Mouse (Mus musculus): ENCODE measurements around the gene Kremen2. TPM values are rescaled to one million over a fixed set of nuclear protein-coding genes. Genes with fewer than 3 reads are reported as not detected.

Gene Kremen2
- total RNA-seq, 2 experiments from 2014 or later, result 0.28 to 0.49 TPM

DNA sequence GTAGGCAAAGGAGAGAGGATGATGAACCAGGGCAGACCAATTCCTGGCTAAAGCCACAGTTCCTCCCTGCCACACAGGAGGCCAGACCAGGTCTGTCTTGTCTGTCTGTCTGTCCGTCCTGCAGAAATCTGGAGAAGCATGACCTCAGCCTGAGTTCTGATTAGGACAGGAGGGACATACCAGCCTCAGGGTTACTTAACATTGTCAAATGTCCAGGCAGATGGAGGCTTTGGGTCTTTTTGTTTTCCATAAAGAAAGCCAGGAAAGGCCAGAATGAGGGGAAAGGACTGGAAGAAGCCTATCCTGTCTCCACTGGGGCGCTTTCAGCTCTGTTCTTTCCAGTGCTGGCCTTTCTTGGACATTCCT lies 6.8 kb downstream of the Kremen2 start:
- no peak for DNase-seq (ENCODE audit: extremely low spot score in 1 of 2, low spot score in 1 of 2)

DNA sequence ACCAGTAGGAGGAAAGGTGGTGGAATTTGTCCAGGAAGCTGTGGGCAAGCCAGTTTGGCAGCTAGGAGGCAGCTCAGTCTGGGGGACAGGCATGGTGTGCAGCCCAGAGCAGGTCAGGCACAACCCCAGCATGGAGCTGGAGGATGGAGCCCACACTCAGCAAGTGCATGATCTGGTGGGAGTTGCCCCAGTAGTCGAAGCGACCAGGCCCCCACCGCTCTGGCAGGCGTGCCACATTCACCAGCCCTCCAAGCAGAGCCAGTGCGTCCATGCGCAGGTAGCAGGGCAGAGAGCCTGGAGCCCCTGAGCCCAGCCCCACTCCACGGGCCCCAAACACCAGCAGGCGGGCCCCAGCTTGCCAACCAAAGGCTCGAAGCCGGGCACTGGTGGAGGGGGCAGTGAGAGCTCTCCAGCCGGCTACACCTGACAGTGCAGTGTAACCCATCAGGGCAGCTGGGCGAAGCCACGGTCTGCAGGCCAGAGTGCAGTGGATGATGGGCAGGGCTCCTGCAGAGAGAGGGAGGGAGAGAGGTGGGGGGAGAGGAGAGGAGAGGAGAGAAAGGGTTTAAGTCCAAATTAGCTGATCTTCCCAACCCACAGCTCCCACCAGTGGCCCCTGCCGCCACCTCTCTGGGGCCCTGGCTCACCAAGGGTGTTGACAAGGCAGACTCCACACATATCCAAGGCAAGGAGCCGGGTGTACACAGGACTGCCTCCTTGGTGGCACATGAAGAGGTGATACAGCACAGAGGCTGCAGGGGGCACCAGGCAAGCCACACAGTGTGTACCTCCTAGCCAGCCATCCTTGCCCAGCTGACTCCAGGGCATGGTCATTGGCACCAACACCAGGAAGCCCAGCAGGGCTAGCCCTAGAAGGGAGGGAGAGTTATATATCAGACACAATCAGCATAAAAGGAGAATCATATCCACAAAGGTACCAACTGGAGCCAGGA lies 7.9 kb downstream of the Kremen2 start:
- DNase-seq (ENCODE audit: extremely low spot score in 1 of 2, low spot score in 1 of 2), result no peak

- DNase-seq (ENCODE audit: extremely low spot score in 1 of 2, low spot score in 1 of 2), result no peak
Measured at GRCm38 (mm10) chr17:23734341-23734740, 11.3 kb downstream of the Kremen2 start.

GRCm38 (mm10) chr17:23730441-23730840 lies 15.2 kb downstream of the Kremen2 start:
- no peak for DNase-seq (ENCODE audit: extremely low spot score in 1 of 2, low spot score in 1 of 2)

GRCm38 (mm10) chr17:23726758-23727142 lies 18.9 kb downstream of the Kremen2 start:
- no peak for DNase-seq (ENCODE audit: extremely low spot score in 1 of 2, low spot score in 1 of 2)

- peak; percentile 85 to 88 for DNase-seq (ENCODE audit: extremely low spot score in 1 of 2, low spot score in 1 of 2)
Measured at GRCm38 (mm10) chr17:23725999-23726757, 19.5 kb downstream of the Kremen2 start, which contains the start of gene Pkmyt1. Gene Pkmyt1 (plus strand): TSS chr17:23726336.

- no peak for DNase-seq (ENCODE audit: extremely low spot score in 1 of 2, low spot score in 1 of 2)
Measured at GRCm38 (mm10) chr17:23725477-23725876, 20.2 kb downstream of the Kremen2 start.

DNA sequence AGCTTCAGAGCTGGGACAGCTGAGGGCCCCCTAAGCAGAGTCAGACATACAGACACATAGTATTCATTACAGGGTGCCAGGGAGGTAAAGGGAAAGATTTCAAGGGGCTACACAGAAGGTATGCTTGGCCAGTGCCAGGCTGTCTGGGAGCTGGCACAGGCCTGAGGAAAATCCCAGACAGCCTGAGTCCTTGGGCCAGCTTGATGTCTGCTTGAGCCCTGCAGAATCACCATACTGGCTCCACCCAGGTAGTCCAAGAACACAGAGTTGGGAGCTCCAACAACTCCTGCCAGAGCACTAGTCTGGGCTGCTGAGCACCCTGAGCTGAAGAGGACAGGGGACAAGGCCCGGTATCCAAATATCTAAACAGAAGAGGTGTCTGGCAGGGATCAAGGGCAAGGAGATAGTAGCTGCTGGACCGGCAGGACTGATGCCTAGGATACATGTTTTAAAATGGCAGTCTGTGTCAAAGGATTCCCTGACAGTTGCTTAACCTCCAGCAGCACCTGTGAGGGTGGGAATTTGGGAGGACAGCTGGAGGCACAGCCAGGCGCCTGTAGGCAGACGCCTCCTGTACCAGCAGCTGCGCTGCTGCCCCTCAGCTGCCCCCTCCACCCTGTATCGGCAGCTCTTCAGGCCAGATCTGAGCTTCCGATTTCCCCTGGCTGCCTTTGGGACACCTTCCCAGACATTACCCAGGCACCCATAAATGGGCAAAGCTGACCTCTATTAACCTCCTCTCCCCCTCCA lies 23.1 kb downstream of the Kremen2 start, which contains the start of gene 1520401A03Rik:
Gene 1520401A03Rik, minus strand, starts transcription at position 408 of the 750 bp plus-strand sequence.
- DNase-seq (ENCODE audit: extremely low spot score in 1 of 2, low spot score in 1 of 2), result no peak

DNA sequence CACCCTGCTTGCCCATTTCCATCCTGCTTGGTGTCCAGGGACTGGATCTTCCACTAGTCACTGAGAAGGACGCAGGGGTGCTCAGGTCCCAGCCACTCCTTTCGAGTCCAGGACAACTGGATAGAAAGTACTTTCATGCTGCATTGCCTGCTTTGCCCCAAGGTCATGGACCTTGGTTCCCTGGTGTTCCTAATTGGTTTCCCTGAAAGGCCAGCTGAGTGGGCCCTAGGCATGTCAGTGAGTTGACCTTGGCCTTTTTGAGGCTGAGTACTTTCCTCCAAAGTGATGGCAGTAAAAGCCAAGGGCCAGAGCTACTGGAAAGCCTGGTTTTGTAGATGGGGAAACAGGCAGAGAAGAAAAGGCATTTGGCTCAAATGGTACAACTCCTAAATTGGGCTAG lies 23.7 kb downstream of the Kremen2 start:
- no peak for DNase-seq (ENCODE audit: extremely low spot score in 1 of 2, low spot score in 1 of 2)

DNA sequence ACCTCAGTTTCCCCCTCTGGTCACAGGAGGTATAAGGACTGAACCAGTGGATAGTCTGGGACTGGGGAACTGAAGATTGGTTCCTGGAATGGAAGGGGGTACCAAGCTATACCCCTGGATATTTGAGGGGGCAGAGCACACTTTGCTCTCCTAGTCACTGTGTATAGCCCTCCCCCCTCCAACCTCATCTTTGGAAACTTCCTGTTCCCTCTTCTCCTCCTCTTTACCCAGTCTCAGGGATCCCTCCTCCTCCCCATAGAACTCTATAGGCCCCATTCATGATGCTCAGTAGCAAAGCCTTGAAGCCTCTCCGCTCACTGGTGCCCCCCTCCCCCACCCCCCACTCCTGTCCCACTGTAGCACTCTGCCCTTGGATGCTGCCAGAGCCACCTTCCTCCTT lies 26.2 kb downstream of the Kremen2 start:
- no peak for DNase-seq (ENCODE audit: extremely low spot score in 1 of 2, low spot score in 1 of 2)

DNA sequence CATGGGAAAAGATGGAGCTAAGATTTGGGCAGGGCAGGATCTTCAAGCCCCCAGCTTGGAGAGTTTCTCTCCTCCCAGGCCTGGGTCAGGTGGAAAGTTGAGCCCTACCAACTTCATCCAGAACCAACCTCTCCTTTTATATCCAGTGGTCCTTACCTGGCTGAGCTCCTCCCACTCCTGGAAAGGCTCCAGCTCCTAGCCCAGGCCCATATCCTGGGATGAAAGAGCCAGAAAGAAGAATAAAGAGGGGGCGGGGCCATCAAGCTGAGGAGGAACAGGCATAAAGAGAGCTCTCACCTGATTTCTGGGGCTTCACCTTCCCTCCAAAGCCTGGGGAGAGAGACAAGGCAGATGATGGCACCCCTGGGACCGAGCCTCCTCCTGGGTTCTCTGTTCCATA lies 28.6 kb downstream of the Kremen2 start:
- no peak for DNase-seq (ENCODE audit: extremely low spot score in 1 of 2, low spot score in 1 of 2)

DNA sequence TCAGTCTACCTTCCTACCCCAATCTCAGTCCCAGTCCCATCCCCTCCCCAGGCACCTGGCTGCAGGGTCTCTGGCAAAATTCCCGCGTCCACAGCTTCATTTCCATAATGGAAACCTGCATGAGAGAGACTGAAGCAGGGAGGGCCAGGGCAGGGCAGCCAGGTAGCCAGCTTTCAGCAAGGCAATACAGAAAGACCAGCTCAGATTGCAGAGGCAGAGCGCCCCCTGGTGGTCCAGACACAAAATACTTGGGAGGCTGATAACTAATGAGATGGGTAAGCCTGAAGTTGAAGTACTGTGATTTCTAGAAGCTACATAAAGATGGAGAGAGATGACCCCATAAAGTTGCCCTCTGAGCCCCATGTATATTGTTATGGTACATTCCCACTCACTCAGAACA lies 39.4 kb downstream of the Kremen2 start:
- DNase-seq (ENCODE audit: extremely low spot score in 1 of 2, low spot score in 1 of 2), result peak; percentile 67 to 84

- DNase-seq (ENCODE audit: extremely low spot score in 1 of 2, low spot score in 1 of 2), result no peak
Measured at GRCm38 (mm10) chr17:23705525-23706104, 40.0 kb downstream of the Kremen2 start.

DNA sequence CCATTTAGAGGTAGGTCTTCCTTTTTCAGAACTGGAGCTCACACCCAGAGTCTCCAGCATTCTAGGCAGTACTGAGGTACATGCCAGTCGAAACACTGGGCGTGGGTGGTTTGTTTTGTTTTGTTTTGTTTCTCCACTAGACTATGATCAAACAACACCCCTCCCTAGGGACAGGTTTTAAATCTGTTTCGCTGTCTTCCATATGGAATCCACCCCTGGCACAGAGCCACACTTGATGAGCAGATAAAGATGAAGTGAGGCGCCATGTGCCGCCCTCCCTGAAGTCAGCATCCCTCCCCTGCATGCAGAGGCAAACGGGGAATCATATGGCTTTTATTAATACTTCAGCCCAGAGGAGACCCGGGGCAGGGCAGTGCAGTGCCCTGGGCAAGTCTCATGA lies 40.9 kb downstream of the Kremen2 start:
- DNase-seq (ENCODE audit: extremely low spot score in 1 of 2, low spot score in 1 of 2), result peak in 1 of 2 experiments; percentile 31

DNA sequence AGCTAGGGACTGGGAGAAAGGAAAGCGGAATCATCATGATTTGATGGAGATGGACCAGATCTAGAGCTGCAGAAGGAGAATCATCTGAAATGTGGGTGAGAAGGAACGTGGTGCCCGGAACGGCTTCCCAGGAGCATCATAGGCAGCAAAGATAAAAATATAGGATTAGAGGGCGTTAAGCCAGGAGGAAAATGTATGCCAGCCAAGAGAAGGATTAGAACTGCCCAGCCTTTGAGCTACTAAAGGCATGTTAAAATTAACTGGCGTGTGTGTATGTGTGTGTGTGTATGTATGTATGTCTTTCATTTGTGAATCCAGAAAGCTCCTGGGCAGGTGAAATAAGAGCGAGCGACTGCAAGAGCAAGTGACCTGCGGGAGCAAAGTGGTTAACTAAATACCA lies 42.3 kb downstream of the Kremen2 start:
- no peak for DNase-seq (ENCODE audit: extremely low spot score in 1 of 2, low spot score in 1 of 2)

DNA sequence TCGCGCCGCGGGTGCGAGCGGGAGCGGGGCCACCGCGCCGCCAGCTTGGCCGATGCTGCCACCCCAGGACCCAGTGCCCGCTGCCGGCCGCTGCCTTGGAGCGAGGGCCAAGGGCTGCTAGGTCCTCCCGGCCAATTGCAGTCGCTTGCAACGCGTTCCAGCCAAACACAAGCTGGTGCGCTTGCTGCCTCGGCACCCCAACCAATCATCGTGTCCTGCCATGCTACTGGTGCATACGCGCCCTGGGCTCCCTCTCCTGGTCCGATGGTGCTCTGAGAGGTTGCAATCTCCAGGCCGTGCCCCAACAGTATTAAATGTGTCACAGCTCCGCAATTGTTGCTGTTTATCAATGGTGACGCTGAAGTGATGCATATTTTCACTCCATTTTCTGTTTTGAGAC lies 45.6 kb downstream of the Kremen2 start:
- peak; percentile 67 to 78 for DNase-seq (ENCODE audit: extremely low spot score in 1 of 2, low spot score in 1 of 2)

DNA sequence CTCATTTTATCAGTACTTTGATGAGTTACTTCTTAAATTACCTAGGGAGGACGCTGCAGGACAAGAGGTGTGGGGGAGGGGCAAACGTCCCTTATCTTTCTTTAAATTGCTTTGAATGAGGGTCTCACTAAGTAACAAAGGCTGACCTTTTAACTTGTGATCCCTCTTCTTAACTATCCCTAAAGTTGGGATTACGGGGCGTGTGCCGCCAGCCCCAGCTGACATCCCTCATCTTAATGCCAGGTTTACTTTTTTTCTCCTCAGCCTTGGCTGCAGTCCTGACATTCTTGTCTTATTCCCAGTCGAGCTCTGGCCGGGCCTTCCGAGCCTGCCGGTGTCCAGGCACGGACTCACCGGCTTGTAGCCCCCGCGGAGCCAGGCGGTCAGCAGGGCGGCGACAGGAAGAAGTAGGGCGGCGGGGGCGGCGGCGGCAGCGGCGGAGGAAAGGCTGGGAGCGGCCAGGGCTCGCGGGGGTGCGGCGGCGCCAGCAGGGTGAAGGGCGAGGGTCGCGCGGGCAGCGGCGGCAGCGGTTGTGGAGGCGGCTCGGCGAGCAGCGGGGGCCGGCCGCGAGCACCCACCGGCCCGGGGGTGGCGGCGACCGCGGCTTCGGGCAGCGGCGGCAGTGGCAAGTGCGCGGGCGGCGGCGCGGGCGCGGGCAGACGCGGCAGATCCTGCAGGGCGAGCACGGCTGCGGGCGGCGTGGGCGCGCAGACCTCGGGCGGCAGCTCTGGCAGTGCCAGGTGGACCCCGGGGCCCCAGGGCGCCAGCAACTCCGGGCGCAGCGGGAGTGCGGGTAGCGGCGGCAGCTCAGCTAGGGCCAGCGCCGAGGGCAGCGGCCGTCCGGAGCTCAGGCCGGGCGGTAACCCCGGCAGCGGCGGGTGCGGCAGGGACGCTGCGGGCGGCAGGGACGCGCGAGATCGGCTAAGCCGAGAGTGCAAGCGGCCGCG lies 46.2 kb downstream of the Kremen2 start:
- DNase-seq (ENCODE audit: extremely low spot score in 1 of 2, low spot score in 1 of 2), result peak in 1 of 2 experiments; percentile 12

GRCm38 (mm10) chr17:23695801-23696200 lies 49.8 kb downstream of the Kremen2 start:
- no peak for DNase-seq (ENCODE audit: extremely low spot score in 1 of 2, low spot score in 1 of 2)

GRCm38 (mm10) chr17:23694491-23694890 lies 51.1 kb downstream of the Kremen2 start:
- DNase-seq (ENCODE audit: extremely low spot score in 1 of 2, low spot score in 1 of 2), result no peak

Data from layer of hippocampus, postnatal 25 days (tissue).